Mouse (Mus musculus) lung, embryonic 14.5 days (tissue): ENCODE results near the gene Ehmt2. TPM values are rescaled to one million over a fixed set of nuclear protein-coding genes. Genes with fewer than 3 reads are reported as not detected.
A peak's percentile ranks its signal among the peaks of the same experiment; 100 is the strongest.

Experiments used
- ATAC-seq: fragments of 200-750 bp; cut with Nextera tagmentation; 2 replicates; pipeline ENCODE4 v1.8.0; 2017; ENCODE audit warnings: mild to moderate bottlenecking, moderate TSS enrichment, moderate library complexity; ENCODE audit not compliant: insufficient read depth
- DNase-seq: peaks from one replicate; pipeline ENCODE4 v3.0.0-alpha.2; 2015
- H3K27ac ChIP-seq: fragments of 300-500 bp; sonication (generic); 2 replicates; pipeline ENCODE4 v1.5.1; 2014; ENCODE audit warnings: low read depth, mild to moderate bottlenecking, moderate library complexity
- H3K27me3 ChIP-seq: fragments of 300-500 bp; sonication (generic); 2 replicates; pipeline ENCODE4 v1.6.1; 2014; ENCODE audit warnings: low read length, control low read depth; ENCODE audit not compliant: insufficient read depth
- H3K36me3 ChIP-seq: fragments of 300-500 bp; sonication (generic); 2 replicates; pipeline ENCODE4 v1.6.1; 2014; ENCODE audit warnings: control low read depth; ENCODE audit not compliant: insufficient read depth
- H3K4me1 ChIP-seq: fragments of 300-500 bp; sonication (generic); 2 replicates; pipeline ENCODE4 v1.6.1; 2014; ENCODE audit warnings: antibody characterized with exemption, control low read depth; ENCODE audit not compliant: insufficient read depth
- H3K4me2 ChIP-seq: fragments of 300-500 bp; sonication (generic); 2 replicates; pipeline ENCODE4 v1.6.1; 2014; ENCODE audit warnings: mild to moderate bottlenecking
- H3K4me3 ChIP-seq: fragments of 300-500 bp; sonication (generic); 2 replicates; pipeline ENCODE4 v1.5.1; 2014; ENCODE audit warnings: low read depth, low read length
- H3K9ac ChIP-seq: fragments of 300-500 bp; sonication (generic); 2 replicates; pipeline ENCODE4 v1.6.1; 2014
- H3K9me3 ChIP-seq: fragments of 300-500 bp; sonication (generic); 2 replicates; pipeline ENCODE4 v1.6.1; 2016; ENCODE audit warnings: low read depth, low read length, control low read depth
- CTCF ChIP-seq: IDR thresholded peaks from 2 replicates; pipeline ENCODE4 v1.5.1; 2016; ENCODE audit warnings: antibody characterized with exemption, low read depth
- WGBS: fragments of 180-500 bp; shearing (Covaris S2); extraction: QIAGEN DNeasy Blood & Tissue Kit; methylation state at CpG from one replicate; pipeline ENCODE4 v1.1.7; 2014; 5-methylcytosine and 5-hydroxymethylcytosine counted together
- polyA plus RNA-seq: library from polyadenylated mRNA; unstranded; fragments of >200 nt; fragmentation: Nextera tagmentation; extraction: Ambion mirVana; gene quantifications from 2 replicates; pipeline ENCODE4 v1.2.1, GENCODE M21; 2014

The Ehmt2 gene
- polyA plus RNA-seq, 1 experiment from 2014 or later = 71.0 TPM

DNA sequence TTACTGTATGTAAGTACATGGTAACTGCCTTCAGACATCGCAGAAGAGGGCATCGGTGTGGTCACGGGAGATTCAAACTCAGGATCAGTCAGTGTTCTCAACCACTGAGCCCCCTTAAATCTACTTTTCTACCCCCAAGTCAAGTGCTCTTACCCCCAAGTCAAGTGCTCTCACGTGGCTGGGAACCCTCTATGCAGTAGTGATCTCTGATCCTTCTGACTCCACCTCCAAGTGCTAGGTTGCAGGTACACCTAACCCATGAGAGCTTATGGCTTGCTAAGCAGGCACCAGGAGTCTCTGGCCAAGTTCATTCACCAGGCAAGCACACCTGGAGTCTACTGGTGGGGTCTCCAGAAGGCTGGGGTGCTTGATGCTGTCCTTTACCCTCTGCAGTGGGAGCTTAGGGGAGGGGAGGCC lies 51.3 kb downstream of the Ehmt2 start:
- H3K4me2 ChIP-seq = no peak overlapping the region
- no peak overlapping the region for H3K4me3 ChIP-seq
- H3K36me3 ChIP-seq = peaks cover 25% of the 10 kb centered on the region
- no peak for TF ChIP-seq CTCF
- no peaks in the 10 kb centered on the region for H3K9me3 ChIP-seq
- DNase-seq (peak; percentile 60), ATAC-seq (peak; percentile 23)
- H3K27ac ChIP-seq = peak overlapping the region; percentile 51; the same call in 1 of the 2 replicates
- H3K9ac ChIP-seq = no peak overlapping the region
- no peaks in the 10 kb centered on the region for H3K27me3 ChIP-seq
- WGBS = 29% methylated on average over 4 of the region's 4 CpGs
- H3K4me1 ChIP-seq = peaks cover 8% of the 10 kb centered on the region

DNA sequence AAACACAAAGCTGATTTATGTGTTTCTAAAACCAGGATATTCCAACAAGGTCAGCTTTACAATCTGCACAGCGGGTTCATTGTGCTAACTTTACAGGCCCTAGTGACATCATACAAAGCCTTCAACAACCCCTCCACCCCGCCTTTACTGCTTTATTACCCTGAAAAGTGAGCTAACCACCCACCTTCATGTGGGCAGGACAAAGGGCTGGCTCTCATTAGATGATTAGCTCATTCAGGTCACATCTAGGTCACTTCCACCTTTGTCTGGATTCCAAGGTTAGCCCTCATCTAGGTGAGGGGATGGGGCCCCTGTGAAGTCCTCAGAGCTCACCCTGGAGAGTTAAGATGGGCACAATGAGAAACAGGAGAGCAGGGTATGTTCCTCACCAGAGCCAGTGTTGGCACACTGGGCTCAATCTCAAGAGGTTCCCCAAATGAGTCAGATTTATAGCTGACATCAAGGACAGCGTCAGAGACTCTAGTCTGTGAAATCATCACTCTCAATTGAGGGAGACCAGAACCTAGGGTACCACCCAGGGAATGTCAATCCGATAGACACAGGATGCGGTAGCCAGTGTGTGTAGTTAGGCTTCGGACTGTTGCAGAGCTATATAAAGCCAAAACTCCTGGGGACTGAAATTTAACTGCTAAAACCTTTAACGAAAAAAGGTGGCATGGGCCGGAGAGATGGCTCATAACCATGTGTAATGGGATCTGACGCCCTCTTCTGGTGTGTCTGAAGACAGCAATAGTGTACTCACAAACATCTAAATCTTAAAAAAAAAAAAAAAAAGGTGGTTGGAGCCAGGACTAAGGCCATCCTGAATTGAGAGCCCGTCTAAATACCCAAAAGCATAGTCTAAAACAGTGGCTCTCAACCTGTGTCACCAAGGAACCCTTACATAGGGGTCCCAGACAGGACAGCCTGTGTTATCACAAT lies 52.5 kb downstream of the Ehmt2 start:
- 0 out of 2 replicates have a peak, but pooled peaks have one; percentile 38 for TF ChIP-seq CTCF
- ATAC-seq = no peak
- H3K4me1 ChIP-seq = peaks cover 8% of the 10 kb centered on the region
- DNase-seq = peak; percentile 28
- WGBS = 29% methylated on average over 10 of the region's 10 CpGs
- peaks cover 25% of the 10 kb centered on the region for H3K36me3 ChIP-seq
- peak overlapping the region; percentile 96 for H3K27ac ChIP-seq
- H3K9ac ChIP-seq = peak overlapping the region; percentile 99
- H3K4me3 ChIP-seq = peak overlapping the region; percentile 99
- H3K9me3 ChIP-seq = no peaks in the 10 kb centered on the region
- peak overlapping the region; percentile 97 for H3K4me2 ChIP-seq
- H3K27me3 ChIP-seq = peaks cover 2% of the 10 kb centered on the region; the same call in 1 of the 2 replicates

DNA sequence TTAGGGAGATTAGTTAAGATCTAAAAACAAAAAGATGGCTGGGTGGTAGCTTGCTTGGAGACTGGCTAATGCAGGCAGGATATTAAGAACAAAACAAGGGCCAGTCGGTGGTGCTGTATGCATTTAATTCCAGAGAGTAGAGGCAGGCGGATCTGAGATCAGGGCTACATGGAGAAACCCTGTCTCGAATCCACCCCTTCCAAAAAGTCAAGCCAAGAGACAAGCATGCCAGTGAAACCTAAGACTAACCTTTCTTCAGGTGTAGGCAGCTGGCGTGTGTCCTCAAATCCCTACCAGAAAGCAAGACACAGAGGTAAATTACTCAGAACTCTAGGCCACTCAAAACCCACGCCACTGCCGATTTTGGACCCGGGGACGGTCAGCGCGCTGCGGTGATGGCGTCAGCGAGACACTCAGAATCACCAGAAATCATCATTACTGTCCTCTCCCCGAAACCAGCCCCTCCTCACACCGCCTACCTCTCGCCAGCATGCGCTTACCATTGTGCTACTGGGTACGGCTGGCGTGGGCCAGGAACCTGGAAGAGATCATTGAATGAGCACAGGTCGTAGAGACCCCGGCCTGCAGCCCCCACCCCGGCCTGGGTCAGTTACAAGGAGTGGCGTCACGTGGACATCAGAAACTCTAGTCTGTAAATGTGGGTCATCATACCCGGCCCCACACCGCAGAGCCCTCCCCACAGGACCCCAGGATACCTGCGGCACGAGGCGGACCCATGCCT lies 53.5 kb downstream of the Ehmt2 start:
- WGBS = under 1% methylated on average over 29 of the region's 29 CpGs
- Histone ChIP-seq H3K27me3 (peaks cover 5% of the 10 kb centered on the region; the same call in 1 of the 2 replicates), H3K27ac (peak overlapping the region; percentile 96), H3K4me1 (peaks cover 8% of the 10 kb centered on the region), H3K9ac (peak overlapping the region; percentile 99), H3K9me3 (no peaks in the 10 kb centered on the region), H3K4me2 (peak overlapping the region; percentile 97), H3K4me3 (peak overlapping the region; percentile 99), H3K36me3 (peaks cover 25% of the 10 kb centered on the region)
- ATAC-seq (no peak; the same call in 1 of the 2 replicates), DNase-seq (peak; percentile 35)
- TF ChIP-seq CTCF = no peak

DNA sequence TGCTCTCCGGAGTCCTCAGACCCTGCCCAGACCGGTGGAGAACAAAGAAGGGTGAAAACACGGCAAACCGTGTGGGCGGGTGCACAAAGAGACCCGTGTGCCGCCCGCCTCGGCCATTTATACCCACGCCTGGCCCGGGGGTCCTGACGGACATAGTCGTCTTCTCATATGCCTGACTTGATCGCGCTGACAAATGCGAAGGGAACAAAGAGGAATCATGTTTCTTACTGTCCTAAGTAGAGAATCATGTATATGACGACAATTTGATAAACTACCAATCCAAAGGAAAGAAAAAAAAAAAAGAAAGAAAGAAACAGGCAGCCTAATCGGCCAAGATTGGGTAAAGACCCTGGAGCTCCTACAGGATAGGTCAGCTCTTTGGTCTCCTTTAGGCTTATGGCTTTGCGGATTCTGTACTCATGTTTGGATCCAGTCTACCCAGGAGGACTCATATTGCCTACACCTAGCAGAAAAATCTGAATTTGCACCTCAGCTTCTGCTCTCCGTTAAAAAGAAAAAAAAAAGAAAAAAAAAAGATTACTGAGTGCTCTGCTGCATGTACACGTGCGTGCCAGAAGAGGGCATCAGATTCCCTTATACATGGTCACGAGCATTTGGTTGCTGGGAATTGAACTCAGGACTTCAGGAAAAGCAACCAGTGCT lies 54.2 kb downstream of the Ehmt2 start:
- DNase-seq (peak; percentile 90), ATAC-seq (peak; percentile 74)
- Histone ChIP-seq H3K27me3 (peaks cover 7% of the 10 kb centered on the region; the same call in 1 of the 2 replicates), H3K36me3 (peaks cover 25% of the 10 kb centered on the region), H3K27ac (peak overlapping the region; percentile 96), H3K4me3 (peak overlapping the region; percentile 99), H3K4me1 (peaks cover 8% of the 10 kb centered on the region), H3K9me3 (no peaks in the 10 kb centered on the region), H3K4me2 (peak overlapping the region; percentile 97), H3K9ac (peak overlapping the region; percentile 99)
- WGBS = 1% methylated on average over 23 of the region's 23 CpGs
- TF ChIP-seq CTCF = peak; percentile 78

DNA sequence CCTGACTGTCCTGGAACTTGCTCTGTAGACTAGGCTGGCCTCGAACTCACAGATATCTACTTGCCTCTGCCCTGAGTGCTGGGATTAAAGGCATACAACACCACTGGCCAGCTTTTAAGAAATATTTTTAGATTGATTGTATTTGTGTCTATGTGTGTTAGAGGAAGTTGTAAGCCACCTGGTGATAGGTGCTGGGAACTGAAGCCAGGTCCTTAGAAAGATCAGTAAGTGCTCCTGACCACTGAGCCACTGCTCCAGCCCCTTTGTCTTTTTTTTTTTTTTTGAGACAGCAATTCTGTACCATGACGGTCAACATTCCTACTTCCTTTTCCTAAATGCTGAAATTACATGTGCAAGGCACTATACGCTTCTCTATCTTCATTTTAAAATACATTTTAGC lies 55.0 kb downstream of the Ehmt2 start:
- Histone ChIP-seq H3K4me1 (peaks cover 8% of the 10 kb centered on the region), H3K4me2 (peak overlapping the region; percentile 97; the same call in 1 of the 2 replicates), H3K36me3 (peaks cover 25% of the 10 kb centered on the region), H3K9me3 (no peaks in the 10 kb centered on the region), H3K27ac (no peak overlapping the region), H3K4me3 (0 out of 2 replicates have a peak overlapping the region, but pooled peaks have one; percentile 99), H3K9ac (no peak overlapping the region), H3K27me3 (peaks cover 7% of the 10 kb centered on the region; the same call in 1 of the 2 replicates)
- TF ChIP-seq CTCF = no peak
- 84% methylated on average over 3 of the region's 3 CpGs for WGBS
- ATAC-seq (no peak), DNase-seq (no peak)

DNA sequence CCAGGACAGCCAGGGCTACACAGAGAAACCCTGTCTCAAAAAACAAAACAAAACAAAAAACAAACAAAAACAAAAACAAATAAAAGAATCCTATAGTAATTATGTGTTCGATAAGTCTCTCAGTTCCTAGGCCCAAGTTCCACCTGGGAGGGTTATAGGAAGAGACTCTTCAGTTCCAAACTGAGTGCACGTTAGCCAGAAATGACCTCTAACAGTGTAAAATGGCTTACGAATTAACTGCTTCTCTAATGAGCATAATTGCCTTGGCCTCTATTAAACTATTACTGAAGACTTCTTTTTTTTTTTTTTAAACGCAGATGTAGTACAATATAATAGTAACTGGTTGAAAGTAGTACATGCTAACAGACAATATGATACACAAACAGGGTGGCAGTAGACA lies 55.6 kb downstream of the Ehmt2 start:
- no peak overlapping the region for H3K27ac ChIP-seq
- 90% methylated on average over 4 of the region's 4 CpGs for WGBS

More for the DNA sequence above, 55.6 kb downstream of the Ehmt2 start:
- peaks cover 7% of the 10 kb centered on the region; the same call in 1 of the 2 replicates for H3K27me3 ChIP-seq
- peaks cover 25% of the 10 kb centered on the region for H3K36me3 ChIP-seq
- ATAC-seq (no peak), DNase-seq (no peak)
- peaks cover 8% of the 10 kb centered on the region for H3K4me1 ChIP-seq
- H3K9me3 ChIP-seq = no peaks in the 10 kb centered on the region
- TF ChIP-seq CTCF = no peak
- no peak overlapping the region for H3K4me2 ChIP-seq
- no peak overlapping the region for H3K9ac ChIP-seq
- H3K4me3 ChIP-seq = no peak overlapping the region
